Mouse (Mus musculus): ENCODE data around the gene Kcng3.

Kcng3 gene

DNA sequence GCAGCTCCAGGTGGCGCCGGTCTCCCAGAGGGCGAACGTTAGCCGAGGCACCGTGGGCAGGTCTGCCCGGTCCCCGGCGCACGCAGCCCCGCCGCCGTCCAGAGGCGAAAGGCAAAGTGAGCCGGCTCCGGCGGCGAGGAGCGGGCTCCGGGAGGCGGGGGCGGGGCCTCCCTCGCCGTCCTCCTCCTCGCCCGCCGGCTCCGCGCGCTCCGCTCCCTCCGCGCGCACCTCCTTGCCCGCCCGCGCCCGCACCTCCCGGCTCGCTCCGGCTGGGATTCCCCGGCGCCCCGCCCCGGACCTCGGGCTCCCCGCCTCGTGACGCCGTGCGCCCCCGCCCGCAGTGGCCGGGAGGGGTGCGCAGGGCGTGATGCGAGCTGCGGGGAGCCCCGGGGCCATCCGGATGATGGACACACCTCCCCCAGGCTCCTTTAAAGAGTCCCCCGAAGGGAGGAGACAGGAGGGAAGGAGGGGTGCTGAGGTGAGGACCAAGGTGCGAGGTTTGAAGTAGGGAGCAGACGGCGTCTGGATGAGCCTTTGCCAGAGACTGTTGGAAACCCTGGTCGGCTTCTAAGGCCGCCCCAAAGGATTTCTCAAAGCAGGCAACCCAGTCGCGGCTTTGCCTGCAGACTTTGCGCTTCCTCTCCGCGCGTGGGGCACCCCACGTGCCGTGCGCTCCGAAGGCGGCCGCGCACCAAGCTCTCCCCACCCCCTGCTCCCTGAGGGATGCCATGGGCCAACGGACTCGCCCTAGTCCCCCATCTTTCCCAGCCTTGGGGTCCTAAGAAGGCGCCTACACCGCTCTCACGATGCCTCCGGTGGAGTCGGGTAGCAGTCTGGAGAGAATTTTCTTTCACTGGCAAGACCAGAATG lies at the start of gene Kcng3:
Gene Kcng3, minus strand, starts transcription at position 113 of the 870 bp plus-strand sequence.
- DNase-seq (ENCODE audit: low spot score), result peak; percentile 44

- DNase-seq (ENCODE audit: low spot score), result no peak
These were observed 45.7 kb upstream of the Kcng3 start for GRCm38 (mm10) chr17:83677370-83677769.

DNA sequence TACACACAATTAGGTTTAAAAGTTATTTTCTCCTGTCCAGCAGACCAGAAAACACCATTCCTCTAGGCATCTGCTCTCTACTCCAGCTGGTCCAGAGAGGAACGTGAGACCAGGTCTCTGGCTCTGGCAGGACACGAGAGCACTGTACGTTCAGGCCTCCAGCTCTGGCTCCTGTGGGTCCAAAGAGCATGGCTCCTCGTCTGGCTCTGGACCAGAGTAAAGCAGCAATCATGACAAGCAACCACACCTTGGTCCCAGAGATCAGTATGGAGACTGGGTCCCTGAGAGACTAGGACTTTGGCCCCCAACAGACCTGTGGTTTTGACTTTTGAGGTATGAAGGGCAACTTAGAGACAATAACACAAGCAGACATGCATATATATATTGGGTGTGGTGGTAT lies 41.0 kb upstream of the Kcng3 start:
- DNase-seq (ENCODE audit: low spot score), result no peak

- no peak for DNase-seq (ENCODE audit: low spot score)
These were observed 36.4 kb upstream of the Kcng3 start for GRCm38 (mm10) chr17:83667934-83668690.

DNA sequence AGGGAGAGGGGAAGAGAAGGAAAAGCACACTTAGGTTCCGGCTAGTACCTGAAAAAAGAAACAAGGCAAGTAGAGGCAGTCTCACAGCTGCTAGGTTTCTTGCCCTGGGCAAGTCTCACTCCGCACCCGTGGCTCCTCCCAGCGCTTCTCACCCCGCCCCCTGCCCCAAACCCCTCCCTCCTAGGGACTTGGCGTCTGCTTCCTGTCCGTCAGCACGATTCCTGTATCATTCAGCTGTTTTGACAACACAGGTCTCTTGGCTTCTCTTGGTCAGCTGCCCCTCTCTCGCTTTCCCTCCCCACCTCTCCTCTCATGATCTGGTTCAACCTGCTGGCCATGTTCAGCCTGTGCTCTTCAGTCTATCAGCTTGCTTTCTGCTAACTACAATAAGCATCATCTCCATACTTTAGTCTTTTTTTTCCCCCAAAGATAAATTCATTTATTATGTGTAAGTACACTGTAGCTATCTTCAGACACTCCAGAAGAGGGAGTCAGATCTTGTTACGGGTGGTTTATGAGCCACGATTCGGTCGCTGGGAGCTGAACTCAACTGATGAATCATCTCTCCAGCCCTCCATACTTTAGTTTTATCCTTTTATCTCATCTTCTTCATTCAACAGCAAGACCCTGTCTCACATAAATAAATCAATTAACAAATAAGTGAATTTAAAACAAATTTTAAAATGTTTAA lies 35.0 kb upstream of the Kcng3 start:
- DNase-seq (ENCODE audit: low spot score), result no peak

DNA sequence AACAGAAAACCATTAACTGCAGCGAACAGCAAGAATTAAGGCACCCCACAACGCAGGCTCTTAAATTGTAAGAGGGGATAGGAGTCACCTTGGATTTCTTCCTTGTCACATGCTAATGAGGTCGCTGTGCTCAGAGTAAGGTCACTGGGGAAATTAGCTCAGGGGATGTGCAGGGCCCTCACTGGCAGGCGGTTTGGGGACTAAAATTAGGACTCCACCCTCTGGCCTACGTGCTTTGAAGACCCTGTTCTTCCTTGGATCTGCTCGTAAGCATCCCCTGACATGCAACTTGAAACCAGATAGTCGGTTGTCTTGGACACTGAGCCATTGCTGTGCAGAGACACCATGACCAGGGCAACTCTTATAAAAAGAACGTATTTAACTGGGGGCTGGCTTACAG lies 33.1 kb upstream of the Kcng3 start:
- no peak for DNase-seq (ENCODE audit: low spot score)

- DNase-seq (ENCODE audit: low spot score), result no peak
These were observed 27.2 kb upstream of the Kcng3 start for GRCm38 (mm10) chr17:83658943-83659342.

- DNase-seq (ENCODE audit: low spot score), result no peak
These were observed 25.7 kb upstream of the Kcng3 start for GRCm38 (mm10) chr17:83657375-83657774.

- DNase-seq (ENCODE audit: low spot score), result no peak
These were observed 24.0 kb upstream of the Kcng3 start for GRCm38 (mm10) chr17:83655732-83656131.

- no peak for DNase-seq (ENCODE audit: low spot score)
These were observed 23.0 kb upstream of the Kcng3 start for GRCm38 (mm10) chr17:83654651-83655136.

- no peak for DNase-seq (ENCODE audit: low spot score)
These were observed 21.9 kb upstream of the Kcng3 start for GRCm38 (mm10) chr17:83653635-83654034.

GRCm38 (mm10) chr17:83650932-83651682 lies 19.4 kb upstream of the Kcng3 start:
- no peak for DNase-seq (ENCODE audit: low spot score)

GRCm38 (mm10) chr17:83649986-83650385 lies 18.3 kb upstream of the Kcng3 start:
- DNase-seq (ENCODE audit: low spot score), result no peak

DNA sequence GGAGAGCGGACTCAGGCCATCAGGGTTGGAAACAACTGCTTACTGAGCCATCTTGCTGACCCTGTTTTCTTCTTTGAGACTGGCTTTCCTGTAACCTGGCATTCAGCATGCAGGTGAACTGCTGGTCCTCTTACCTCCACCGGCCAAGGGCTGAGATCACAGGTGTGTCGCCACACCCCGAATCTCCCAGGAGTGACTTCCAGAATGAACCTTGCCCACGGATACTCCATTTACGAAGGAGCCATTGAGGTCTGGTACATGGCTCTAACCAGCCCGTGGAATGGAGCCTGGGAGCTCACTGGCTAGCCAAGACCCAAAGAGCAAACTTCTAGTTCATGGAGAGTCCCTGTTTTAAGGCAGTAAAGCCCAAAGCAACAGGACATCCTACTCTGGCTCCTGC lies 15.7 kb upstream of the Kcng3 start:
- no peak for DNase-seq (ENCODE audit: low spot score)

- DNase-seq (ENCODE audit: low spot score), result no peak
These were observed 14.9 kb upstream of the Kcng3 start for GRCm38 (mm10) chr17:83646425-83647163.

GRCm38 (mm10) chr17:83645226-83645808 lies 13.6 kb upstream of the Kcng3 start:
- DNase-seq (ENCODE audit: low spot score), result no peak

DNA sequence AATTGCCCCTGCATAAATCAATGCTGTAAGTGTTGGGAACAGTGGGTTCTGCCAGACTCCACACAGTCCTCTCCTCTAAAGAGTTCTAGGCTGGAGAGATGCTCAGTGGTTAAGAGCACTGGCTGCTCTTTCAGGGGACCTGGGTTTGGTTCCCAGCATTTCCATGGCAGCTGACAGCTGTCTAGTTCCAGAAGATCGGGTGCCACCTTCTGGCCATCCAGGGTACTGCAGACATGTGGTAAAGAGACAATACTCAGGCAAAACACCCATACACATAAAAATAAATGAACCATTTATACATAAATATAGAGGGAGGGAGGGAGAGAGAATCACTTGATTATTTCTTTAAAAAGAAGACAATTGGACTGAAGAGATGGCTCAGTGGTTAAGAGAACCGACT lies 5.7 kb upstream of the Kcng3 start:
- DNase-seq (ENCODE audit: low spot score), result peak; percentile 21

- no peak for DNase-seq (ENCODE audit: low spot score)
These were observed 4.7 kb upstream of the Kcng3 start for GRCm38 (mm10) chr17:83636443-83636842.

- peak; percentile 69 for DNase-seq (ENCODE audit: low spot score)
These were observed 1.2 kb upstream of the Kcng3 start for GRCm38 (mm10) chr17:83632653-83633570.

Measured in ovary, postnatal 14 days (tissue).